In genomic region chr3:129984797-129985196, GRCm38 (mm10) we compare ENCODE assay signal across 15 mouse cellular contexts.
"Had no signal": no experiment of that assay in that cellular context is flagged by ENCODE, and none has a peak within 500 bp of the region (broad histone marks: within the 10 kb centered on the region; RNA-seq: fewer than 3 reads in every experiment).

No protein-coding gene starts in this region.

- H3K27me3 ChIP-seq: liver, embryonic 15.5 days; lung, embryonic 15.5 days; megakaryocyte, embryonic 14.5 days; midbrain, embryonic 13.5 days; midbrain, embryonic 15.5 days; neural tube, embryonic 12.5 days; stomach, embryonic 15.5 days had no signal

- H3K4me3 ChIP-seq: liver, embryonic 15.5 days; lung, embryonic 15.5 days; megakaryocyte, embryonic 14.5 days; midbrain, embryonic 13.5 days; midbrain, embryonic 15.5 days; neural tube, embryonic 12.5 days; stomach, embryonic 15.5 days had no signal

- DNase-seq: liver, postnatal 0 days; lung, adult 2 months; lung, postnatal 10 days; lung, postnatal 36 days; right cerebral cortex, postnatal 14 days; thymus, adult 18-20 months had no signal

- H3K9me3 ChIP-seq: liver, embryonic 15.5 days; lung, embryonic 15.5 days; megakaryocyte, embryonic 14.5 days; midbrain, embryonic 13.5 days; midbrain, embryonic 15.5 days; neural tube, embryonic 12.5 days; stomach, embryonic 15.5 days had no signal

- H3K4me1 ChIP-seq: liver, embryonic 15.5 days; lung, embryonic 15.5 days; midbrain, embryonic 13.5 days; midbrain, embryonic 15.5 days; neural tube, embryonic 12.5 days; stomach, embryonic 15.5 days had no signal

- H3K27ac ChIP-seq: liver, embryonic 15.5 days; lung, embryonic 15.5 days; macrophage; midbrain, embryonic 13.5 days; midbrain, embryonic 15.5 days; neural tube, embryonic 12.5 days; stomach, embryonic 15.5 days; stomach, postnatal 0 days had no signal

- ATAC-seq: liver, postnatal 0 days; midbrain, embryonic 13.5 days; midbrain, embryonic 15.5 days had no signal
